ENCODE assay signal across 19 mouse cellular contexts in genomic region chr11:115786473-115786872, GRCm38 (mm10). TPM values are rescaled to one million over a fixed set of nuclear protein-coding genes. Genes with fewer than 3 reads are reported as not detected.
DNase-seq lines count a peak whose midpoint lies in the region; ATAC-seq and TF ChIP-seq lines count a peak whose summit lies in the region.
"Had no signal": no experiment of that assay in that cellular context is flagged by ENCODE, and none has a peak within 500 bp of the region (broad histone marks: within the 10 kb centered on the region; RNA-seq: fewer than 3 reads in every experiment).

No protein-coding gene starts in this region.

- no peaks in the 10 kb centered on the region for H3K9me3 ChIP-seq in forebrain, embryonic 14.5 days (replicated peaks; ENCODE audit: control insufficient read depth, low read length)
- no peaks in the 10 kb centered on the region for H3K9me3 ChIP-seq in forebrain, embryonic 16.5 days (ENCODE audit: control insufficient read depth, low read length)
- no peaks in the 10 kb centered on the region for H3K9me3 ChIP-seq in hindbrain, embryonic 13.5 days
- no peaks in the 10 kb centered on the region for H3K9me3 ChIP-seq in hindbrain, embryonic 12.5 days (replicated peaks)
- H3K9me3 ChIP-seq: embryonic facial prominence, embryonic 15.5 days; forebrain, embryonic 12.5 days; heart, embryonic 15.5 days; intestine, embryonic 15.5 days had no signal

- 78% methylated on average over 6 of the region's 6 CpGs for WGBS in forebrain, embryonic 14.5 days
- WGBS in forebrain, embryonic 16.5 days = 67% methylated on average over 6 of the region's 6 CpGs
- 61% methylated on average over 6 of the region's 6 CpGs for WGBS in hindbrain, embryonic 13.5 days
- WGBS in hindbrain, embryonic 12.5 days = 62% methylated on average over 6 of the region's 6 CpGs
- WGBS in kidney, adult 2 months = 64% methylated on average over 6 of the region's 6 CpGs

- H3K4me1 ChIP-seq in forebrain, embryonic 14.5 days (ENCODE audit: control insufficient read depth, insufficient read depth, low read length) = no peaks in the 10 kb centered on the region
- H3K4me1 ChIP-seq in forebrain, embryonic 16.5 days (replicated peaks; ENCODE audit: control insufficient read depth, insufficient read depth, low read length) = peaks cover 2% of the 10 kb centered on the region; the same call in 1 of the 2 replicates
- H3K4me1 ChIP-seq in hindbrain, embryonic 13.5 days (replicated peaks) = peaks cover 51% of the 10 kb centered on the region
- H3K4me1 ChIP-seq in hindbrain, embryonic 12.5 days = peaks cover 36% of the 10 kb centered on the region
- no peaks in the 10 kb centered on the region for H3K4me1 ChIP-seq in kidney, adult 2 months (ENCODE audit: control insufficient read depth, insufficient read depth, low read length)
- H3K4me1 ChIP-seq: heart, embryonic 15.5 days; intestine, embryonic 15.5 days had no signal

- H3K9ac ChIP-seq in forebrain, embryonic 14.5 days (ENCODE audit: low read length) = 0 out of 2 replicates have a peak overlapping the region, but pooled peaks have one; percentile 5
- no peak overlapping the region for H3K9ac ChIP-seq in forebrain, embryonic 16.5 days (replicated peaks; ENCODE audit: low read depth, low read length)
- H3K9ac ChIP-seq in hindbrain, embryonic 13.5 days = 0 out of 2 replicates have a peak overlapping the region, but pooled peaks have one; percentile 39
- no peak overlapping the region for H3K9ac ChIP-seq in hindbrain, embryonic 12.5 days
- H3K9ac ChIP-seq: embryonic facial prominence, embryonic 15.5 days; forebrain, embryonic 12.5 days; heart, embryonic 15.5 days; intestine, embryonic 15.5 days; lung, embryonic 14.5 days had no signal

- TF ChIP-seq POLR2A in kidney, adult 2 months (IDR thresholded peaks at IDR 0.05; ENCODE audit: low read depth, low read length) = no peak

- no peak overlapping the region for H3K4me3 ChIP-seq in forebrain, embryonic 14.5 days (ENCODE audit: low read depth, low read length)
- H3K4me3 ChIP-seq in forebrain, embryonic 16.5 days (replicated peaks; ENCODE audit: low read length) = no peak overlapping the region
- H3K4me3 ChIP-seq in hindbrain, embryonic 13.5 days = no peak overlapping the region
- no peak overlapping the region for H3K4me3 ChIP-seq in hindbrain, embryonic 12.5 days
- H3K4me3 ChIP-seq in kidney, adult 2 months (ENCODE audit: insufficient read depth, low read depth, low read length) = no peak overlapping the region
- H3K4me3 ChIP-seq: embryonic facial prominence, embryonic 15.5 days; forebrain, embryonic 12.5 days; heart, embryonic 15.5 days; intestine, embryonic 15.5 days; myocyte had no signal

- TF ChIP-seq CTCF in kidney, adult 2 months (conservative IDR thresholded peaks at IDR 0.05; ENCODE audit: insufficient read depth, insufficient read length, low read depth, low read length) = no peak

- no peak for ATAC-seq in forebrain, embryonic 14.5 days
- no peak for ATAC-seq in forebrain, embryonic 16.5 days
- ATAC-seq in hindbrain, embryonic 13.5 days (ENCODE audit: low FRiP score) = no peak
- no peak for ATAC-seq in hindbrain, embryonic 12.5 days (ENCODE audit: low FRiP score)
- ATAC-seq: intestine, embryonic 15.5 days had no signal

- peaks cover 44% of the 10 kb centered on the region for H3K36me3 ChIP-seq in forebrain, embryonic 14.5 days (ENCODE audit: control insufficient read depth, insufficient read depth, low read length)
- peaks cover 2% of the 10 kb centered on the region; the same call in 1 of the 2 replicates for H3K36me3 ChIP-seq in forebrain, embryonic 16.5 days (ENCODE audit: control insufficient read depth, insufficient read depth)
- H3K36me3 ChIP-seq in hindbrain, embryonic 13.5 days = peaks cover 50% of the 10 kb centered on the region
- H3K36me3 ChIP-seq in hindbrain, embryonic 12.5 days = peaks cover 37% of the 10 kb centered on the region
- H3K36me3 ChIP-seq in kidney, adult 2 months (ENCODE audit: control insufficient read depth, insufficient read depth, low read length) = no peaks in the 10 kb centered on the region

- no peak overlapping the region for H3K4me2 ChIP-seq in forebrain, embryonic 14.5 days (ENCODE audit: low read length)
- no peak overlapping the region for H3K4me2 ChIP-seq in forebrain, embryonic 16.5 days (ENCODE audit: low read length)
- no peak overlapping the region for H3K4me2 ChIP-seq in hindbrain, embryonic 13.5 days
- no peak overlapping the region for H3K4me2 ChIP-seq in hindbrain, embryonic 12.5 days (replicated peaks)
- H3K4me2 ChIP-seq: embryonic facial prominence, embryonic 15.5 days; forebrain, embryonic 12.5 days; heart, embryonic 15.5 days; intestine, embryonic 15.5 days; liver, embryonic 11.5 days; lung, embryonic 14.5 days had no signal

- H3K27ac ChIP-seq in forebrain, embryonic 14.5 days (ENCODE audit: low read depth, low read length) = no peak overlapping the region
- H3K27ac ChIP-seq in forebrain, embryonic 16.5 days (ENCODE audit: low read length) = no peak overlapping the region
- H3K27ac ChIP-seq in hindbrain, embryonic 13.5 days = peak overlapping the region; percentile 52
- no peak overlapping the region for H3K27ac ChIP-seq in hindbrain, embryonic 12.5 days
- no peak overlapping the region for H3K27ac ChIP-seq in kidney, adult 2 months (ENCODE audit: insufficient read depth, low read depth, low read length)
- H3K27ac ChIP-seq: embryonic facial prominence, embryonic 15.5 days; forebrain, embryonic 12.5 days; heart, embryonic 15.5 days; intestine, embryonic 15.5 days had no signal

- DNase-seq in forebrain, embryonic 14.5 days (ENCODE audit: low spot score) = no peak
- DNase-seq in right cerebral cortex, postnatal 14 days = peak; percentile 4
- DNase-seq in right cerebral cortex, postnatal 10 days (ENCODE audit: low spot score in 2 of 2) = no peak
- no peak for DNase-seq in urinary bladder, postnatal 25 days (ENCODE audit: low spot score)
- DNase-seq in kidney, adult 2 months = no peak
- DNase-seq: adrenal gland, postnatal 10 days; cerebellum, adult 18-20 months; lung, embryonic 14.5 days; right cerebral cortex, postnatal 4 days; thymus, adult 18-20 months had no signal

- no peaks in the 10 kb centered on the region for H3K27me3 ChIP-seq in forebrain, embryonic 14.5 days (replicated peaks; ENCODE audit: control insufficient read depth, insufficient read depth, low read length)
- H3K27me3 ChIP-seq in forebrain, embryonic 16.5 days (replicated peaks; ENCODE audit: control insufficient read depth, insufficient read depth, low read length) = no peaks in the 10 kb centered on the region
- H3K27me3 ChIP-seq in hindbrain, embryonic 13.5 days = no peaks in the 10 kb centered on the region
- H3K27me3 ChIP-seq in hindbrain, embryonic 12.5 days = no peaks in the 10 kb centered on the region
- H3K27me3 ChIP-seq in kidney, adult 2 months (replicated peaks; ENCODE audit: control insufficient read depth, insufficient read depth, low read length) = no peaks in the 10 kb centered on the region
- H3K27me3 ChIP-seq: embryonic facial prominence, embryonic 15.5 days; forebrain, embryonic 12.5 days; heart, embryonic 15.5 days; intestine, embryonic 15.5 days had no signal

RNA-seq across cellular contexts. Expression of gene Tmem94, which starts 21.2 kb away (rescaled TPM):
- 12.4 and 19.6 TPM in 2 replicates for polyA plus RNA-seq in forebrain, embryonic 14.5 days (2014; fragmentation: Nextera tagmentation; extraction: Ambion mirVana)
- 29.1 and 29.8 TPM in 2 replicates for polyA plus RNA-seq in forebrain, embryonic 16.5 days (2015; fragmentation: Nextera tagmentation; extraction: Ambion mirVana)
- 30.9 TPM in 2 replicates for polyA plus RNA-seq in hindbrain, embryonic 13.5 days (2015; fragmentation: Nextera tagmentation; extraction: Ambion mirVana)
- polyA plus RNA-seq in hindbrain, embryonic 12.5 days (2016; fragmentation: Nextera tagmentation; extraction: Ambion mirVana) = 41.6 and 42.1 TPM in 2 replicates
- 77.1 and 97.8 TPM in 2 replicates for polyA plus RNA-seq in kidney, adult 2 months (2012; rRNA removed)

RNA-seq across cellular contexts. Expression of gene Caskin2, which starts 27.0 kb away (rescaled TPM):
- 8.0 and 8.9 TPM in 2 replicates for polyA plus RNA-seq in forebrain, embryonic 14.5 days (2014; fragmentation: Nextera tagmentation; extraction: Ambion mirVana)
- polyA plus RNA-seq in forebrain, embryonic 16.5 days (2015; fragmentation: Nextera tagmentation; extraction: Ambion mirVana) = 9.1 and 11.2 TPM in 2 replicates
- 11.6 and 11.8 TPM in 2 replicates for polyA plus RNA-seq in hindbrain, embryonic 13.5 days (2015; fragmentation: Nextera tagmentation; extraction: Ambion mirVana)
- polyA plus RNA-seq in hindbrain, embryonic 12.5 days (2016; fragmentation: Nextera tagmentation; extraction: Ambion mirVana) = 17.2 and 17.9 TPM in 2 replicates
- 36.9 and 46.7 TPM in 2 replicates for polyA plus RNA-seq in kidney, adult 2 months (2012; rRNA removed)

RNA-seq across cellular contexts. Expression of gene Tsen54, which starts 28.1 kb away (rescaled TPM):
- 15.2 and 19.1 TPM in 2 replicates for polyA plus RNA-seq in forebrain, embryonic 14.5 days (2014; fragmentation: Nextera tagmentation; extraction: Ambion mirVana)
- 25.8 and 28.3 TPM in 2 replicates for polyA plus RNA-seq in forebrain, embryonic 16.5 days (2015; fragmentation: Nextera tagmentation; extraction: Ambion mirVana)
- polyA plus RNA-seq in hindbrain, embryonic 13.5 days (2015; fragmentation: Nextera tagmentation; extraction: Ambion mirVana) = 24.5 and 25.4 TPM in 2 replicates
- 27.1 and 28.8 TPM in 2 replicates for polyA plus RNA-seq in hindbrain, embryonic 12.5 days (2016; fragmentation: Nextera tagmentation; extraction: Ambion mirVana)
- polyA plus RNA-seq in kidney, adult 2 months (2012; rRNA removed) = 36.4 and 43.4 TPM in 2 replicates

RNA-seq across cellular contexts. Expression of gene Llgl2, which starts 37.4 kb away (rescaled TPM):
- polyA plus RNA-seq in forebrain, embryonic 14.5 days (2014; fragmentation: Nextera tagmentation; extraction: Ambion mirVana) = 0.70 and 1.3 TPM in 2 replicates
- 1.3 and 2.0 TPM in 2 replicates for polyA plus RNA-seq in forebrain, embryonic 16.5 days (2015; fragmentation: Nextera tagmentation; extraction: Ambion mirVana)
- polyA plus RNA-seq in hindbrain, embryonic 13.5 days (2015; fragmentation: Nextera tagmentation; extraction: Ambion mirVana) = 1.00 and 2.2 TPM in 2 replicates
- 4.0 and 6.1 TPM in 2 replicates for polyA plus RNA-seq in hindbrain, embryonic 12.5 days (2016; fragmentation: Nextera tagmentation; extraction: Ambion mirVana)
- 153 and 166 TPM in 2 replicates for polyA plus RNA-seq in kidney, adult 2 months (2012; rRNA removed)

Comparison
In these comparisons a context has a peak if more than half of its experiments do, and no peak if none do; other contexts are left out.
1. H3K9ac ChIP-seq: peak in forebrain, embryonic 14.5 days (single experiment) and hindbrain, embryonic 13.5 days (single experiment); none in forebrain, embryonic 16.5 days (single experiment) and hindbrain, embryonic 12.5 days (single experiment).